Mouse (Mus musculus) ES-E14 (cell line): ENCODE results near the gene Rps6kc1. TPM values are rescaled to one million over a fixed set of nuclear protein-coding genes. Genes with fewer than 3 reads are reported as not detected.

Experiments
- DNase-seq: peaks from one replicate; pipeline ENCODE4 v3.0.0-alpha.2; 2013; ENCODE audit warnings: low read depth, low spot score
- H3K27ac ChIP-seq: 2 replicates; pipeline ENCODE4 v1.5.1; 2012; ENCODE audit warnings: low read depth, mild to moderate bottlenecking, low read length, moderate library complexity, mixed read lengths; ENCODE audit not compliant: poor library complexity, insufficient read depth, severe bottlenecking
- H3K36me3 ChIP-seq: 2 replicates; pipeline ENCODE4 v1.6.1; 2012; ENCODE audit warnings: mild to moderate bottlenecking, low read length, moderate library complexity, mixed read lengths; ENCODE audit not compliant: control insufficient read depth, poor library complexity, insufficient read depth, severe bottlenecking
- H3K4me1 ChIP-seq, 2 experiments: fragments of 150-350 bp in 1 of 2; sonication (generic) in 1 of 2; 2 replicates each; pipeline ENCODE4 v1.6.1; 2012; ENCODE audit warnings: low read length in 2 of 2, mild to moderate bottlenecking in 1 of 2, mixed read lengths in 1 of 2; ENCODE audit not compliant: control insufficient read depth in 2 of 2, insufficient read depth in 2 of 2, poor library complexity in 1 of 2
- H3K4me3 ChIP-seq, 2 experiments: fragments of 150-350 bp in 1 of 2; sonication (generic) in 1 of 2; 2 replicates each; pipeline ENCODE4 v1.5.1; 2012; ENCODE audit warnings: low read length in 2 of 2, low read depth in 1 of 2, mild to moderate bottlenecking in 1 of 2, mixed read lengths in 1 of 2; ENCODE audit not compliant: insufficient read depth in 1 of 2, poor library complexity in 1 of 2, severe bottlenecking in 1 of 2
- H3K9ac ChIP-seq: 2 replicates; pipeline ENCODE4 v1.6.1; 2012; ENCODE audit warnings: low read depth, mild to moderate bottlenecking, low read length, mixed read lengths; ENCODE audit not compliant: poor library complexity, insufficient read depth, severe bottlenecking
- H3K9me3 ChIP-seq: fragments of 150-350 bp; sonication (generic); 2 replicates; pipeline ENCODE4 v1.6.1; 2012; ENCODE audit warnings: low read depth, mild to moderate bottlenecking, low read length; ENCODE audit not compliant: control insufficient read depth, insufficient read depth
- CHD2 ChIP-seq: IDR thresholded peaks from 2 replicates; pipeline ENCODE4 v1.6.1; 2014; ENCODE audit warnings: mild to moderate bottlenecking, low read depth, low read length, inconsistent platforms
- HCFC1 ChIP-seq: IDR thresholded peaks from 2 replicates; pipeline ENCODE4 v1.6.1; 2012; ENCODE audit warnings: low read length, inconsistent platforms, borderline replicate concordance; ENCODE audit not compliant: insufficient read depth
- MAFK ChIP-seq: IDR thresholded peaks from 2 replicates; pipeline ENCODE4 v1.6.1; 2014; ENCODE audit warnings: mild to moderate bottlenecking, low read depth, low read length, inconsistent platforms; ENCODE audit not compliant: insufficient read depth
- ZC3H11A ChIP-seq: IDR thresholded peaks from 2 replicates; pipeline ENCODE4 v1.6.1; 2012; ENCODE audit warnings: low read depth, mild to moderate bottlenecking, inconsistent platforms, low read length, borderline replicate concordance
- ZNF384 ChIP-seq: IDR thresholded peaks from 2 replicates; pipeline ENCODE4 v1.6.1; 2012; ENCODE audit warnings: low read depth, low read length, inconsistent platforms
- in situ Hi-C, 2 experiments: fragments of 600-800 bp; cut with MboI; formaldehyde crosslinking; loops; one replicate each; pipeline ENCODE4 v1.15.1; 2025; ENCODE audit warnings: low sequenced_read_pairs in 2 of 2, inconsistent platforms in 1 of 2; ENCODE audit not compliant: unreplicated experiment in 2 of 2
- total RNA-seq: library from RNA; depleted of rRNA; stranded (reverse); fragments of 300-350 nt; gene quantifications from 2 replicates; pipeline ENCODE4 v1.2.3, GENCODE M21; 2012

The Rps6kc1 gene
- total RNA-seq, 1 experiment, result 19.3 TPM

DNA sequence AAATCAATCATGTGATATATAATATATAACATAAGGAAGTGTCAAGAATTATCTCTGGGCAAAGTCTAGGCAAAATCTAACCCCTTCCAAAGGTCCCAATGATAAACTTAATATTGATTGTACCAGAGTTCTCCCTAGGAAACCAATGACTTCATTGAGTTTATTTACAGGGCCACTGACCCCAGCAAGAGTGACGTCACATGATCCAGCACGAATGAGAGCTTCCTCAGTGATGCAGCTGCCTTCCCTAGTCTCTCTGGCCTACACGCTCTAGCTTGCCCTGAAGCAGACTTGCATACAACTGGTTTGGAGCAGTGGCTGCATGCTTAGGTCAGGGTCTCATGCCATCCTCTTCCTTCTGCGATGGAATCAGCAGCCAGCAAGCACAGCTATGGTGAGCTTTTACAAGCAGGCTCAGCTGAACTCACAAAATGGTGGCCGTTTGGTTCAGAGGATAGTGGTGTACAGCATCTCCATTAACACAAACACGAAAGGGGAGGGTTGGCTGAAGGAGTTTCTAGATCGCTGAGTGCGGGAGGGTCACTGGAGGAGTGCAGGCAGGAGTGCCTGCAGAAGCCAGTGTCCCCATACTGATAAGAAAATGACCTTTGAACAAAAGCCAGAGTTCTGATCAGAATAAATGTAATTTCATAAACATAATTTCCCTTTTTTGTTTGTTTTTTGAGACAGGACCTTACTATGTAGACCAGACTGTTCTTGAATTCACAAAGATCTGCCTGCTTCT, 8.3 kb upstream of the Rps6kc1 start:
- no peak overlapping the region for H3K27ac ChIP-seq
- peaks cover 2 to 8% of the 10 kb centered on the region in 2 experiments; a peak in 2 of 4 replicates for H3K4me1 ChIP-seq
- no peak for DNase-seq
- H3K4me3 ChIP-seq, result no peak overlapping the region
- in situ Hi-C loops, result no loop called here
- no peaks in the 10 kb centered on the region for H3K9me3 ChIP-seq
- H3K9ac ChIP-seq, result no peak overlapping the region
- no peaks in the 10 kb centered on the region for H3K36me3 ChIP-seq
- no peak for TF ChIP-seq CHD2
- TF ChIP-seq MAFK, result no peak
- TF ChIP-seq ZNF384, result no peak
- TF ChIP-seq ZC3H11A, result no peak
- no peak for TF ChIP-seq HCFC1

DNA sequence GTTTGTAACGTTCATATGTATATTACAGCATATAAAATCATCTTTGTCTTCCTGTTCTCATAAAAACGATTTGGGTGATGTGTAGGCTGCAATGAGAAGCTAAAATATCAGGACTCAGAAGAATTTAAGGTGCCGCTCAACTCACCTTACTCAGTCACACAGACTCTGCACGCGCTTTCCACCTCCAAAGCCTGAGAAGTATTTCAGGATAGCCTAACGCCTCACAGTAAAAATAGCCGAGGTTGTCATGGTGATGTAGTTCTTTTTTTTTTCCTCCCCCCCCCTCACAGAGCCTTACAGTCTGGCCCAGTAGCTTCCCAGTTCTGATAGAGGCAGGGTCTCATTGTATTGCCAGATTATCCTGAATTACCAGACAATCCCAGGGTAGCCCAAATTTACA, 7.4 kb upstream of the Rps6kc1 start:
- H3K4me3 ChIP-seq, result no peak overlapping the region
- in situ Hi-C loops, result no loop called here
- peaks cover 2 to 8% of the 10 kb centered on the region in 2 experiments; a peak in 2 of 4 replicates for H3K4me1 ChIP-seq
- TF ChIP-seq MAFK (no peak), ZC3H11A (no peak), HCFC1 (no peak), ZNF384 (peak; percentile 37; the same call in 1 of the 2 replicates), CHD2 (no peak)
- no peak overlapping the region for H3K27ac ChIP-seq
- no peaks in the 10 kb centered on the region for H3K9me3 ChIP-seq
- no peak overlapping the region for H3K9ac ChIP-seq
- no peaks in the 10 kb centered on the region for H3K36me3 ChIP-seq
- DNase-seq, result no peak

DNA sequence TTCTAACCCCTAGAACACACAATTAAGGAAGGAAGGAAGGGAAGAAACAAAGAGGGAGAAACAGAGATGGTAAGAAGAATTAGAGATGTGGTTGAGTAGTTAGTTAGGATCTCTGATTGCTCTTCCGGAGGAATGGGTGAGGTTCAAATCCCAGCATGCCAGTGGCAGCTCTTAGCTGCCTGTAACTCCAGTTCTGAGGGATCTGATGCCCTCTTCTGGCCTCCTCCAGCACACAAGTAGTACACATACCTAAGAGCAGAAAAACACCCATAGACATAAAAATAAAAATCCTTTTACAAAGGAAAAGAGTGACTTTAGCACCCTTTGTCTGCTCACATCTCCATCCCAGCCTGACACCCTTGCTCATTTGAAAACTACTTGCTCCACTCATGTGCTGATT, 1.1 kb upstream of the Rps6kc1 start:
- no peaks in the 10 kb centered on the region for H3K36me3 ChIP-seq
- in situ Hi-C loops, result no loop called here
- H3K4me3 ChIP-seq, result 0 out of 4 replicates have a peak overlapping the region, but pooled peaks of 1 of the 2 experiments have one; percentile 9
- peaks cover 0 to 4% of the 10 kb centered on the region in 2 experiments; a peak in 2 of 4 replicates for H3K4me1 ChIP-seq
- no peak for TF ChIP-seq HCFC1
- no peak for TF ChIP-seq ZNF384
- no peak for TF ChIP-seq CHD2
- TF ChIP-seq ZC3H11A, result no peak
- no peak for TF ChIP-seq MAFK
- H3K27ac ChIP-seq, result no peak overlapping the region
- no peaks in the 10 kb centered on the region for H3K9me3 ChIP-seq
- DNase-seq, result no peak
- H3K9ac ChIP-seq, result no peak overlapping the region

DNA sequence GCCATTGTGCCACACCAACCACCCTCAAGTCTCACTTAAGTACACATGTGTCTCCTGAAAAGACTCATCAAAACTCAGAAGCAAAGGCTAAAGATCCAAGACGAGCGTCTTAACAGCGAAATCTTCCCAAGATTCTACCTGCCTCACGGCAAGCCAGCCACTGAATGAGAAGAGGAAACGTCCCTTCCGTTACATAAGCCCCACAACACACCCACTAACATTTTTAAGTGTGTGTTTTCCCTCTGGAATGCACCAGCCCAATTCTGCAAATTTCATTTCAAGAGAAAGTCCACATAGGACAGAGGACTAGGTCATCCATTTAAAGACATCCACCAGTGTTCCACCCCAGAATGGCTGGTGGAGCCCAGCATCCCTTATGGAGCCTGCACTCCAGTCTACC, 734 bp downstream of the Rps6kc1 start:
- Histone ChIP-seq H3K9me3 (no peaks in the 10 kb centered on the region), H3K4me3 (peak overlapping the region; percentile 78 to 85), H3K36me3 (no peaks in the 10 kb centered on the region), H3K4me1 (peaks cover 0 to 4% of the 10 kb centered on the region in 2 experiments; a peak in 2 of 4 replicates), H3K27ac (no peak overlapping the region), H3K9ac (peak overlapping the region; percentile 75)
- in situ Hi-C loops, result no loop called here
- TF ChIP-seq HCFC1, result no peak
- no peak for TF ChIP-seq CHD2
- no peak for TF ChIP-seq ZNF384
- no peak for TF ChIP-seq ZC3H11A
- TF ChIP-seq MAFK, result no peak
- DNase-seq, result no peak

DNA sequence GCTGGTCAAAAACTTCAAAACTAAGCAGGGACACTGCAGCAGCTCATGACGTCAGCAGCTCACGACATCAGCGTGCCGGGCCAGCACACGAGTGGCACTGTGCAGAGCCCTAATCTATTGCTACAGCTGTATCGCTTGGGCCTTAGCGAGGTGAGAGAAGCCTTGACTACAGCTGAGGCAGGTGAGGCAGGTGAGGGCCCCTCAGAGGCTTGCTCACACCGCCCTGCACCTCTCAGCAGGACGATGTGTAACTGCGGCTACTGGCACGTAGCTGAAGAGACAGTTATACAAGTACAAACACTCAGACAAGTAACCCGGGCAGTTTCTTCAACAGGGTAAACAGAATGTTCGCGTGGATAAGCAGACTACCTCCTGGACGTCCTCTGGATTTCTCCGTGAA, 6.9 kb downstream of the Rps6kc1 start:
- Histone ChIP-seq H3K9ac (no peak overlapping the region), H3K27ac (no peak overlapping the region), H3K4me3 (no peak overlapping the region), H3K4me1 (no peaks in the 10 kb centered on the region; a peak in 1 of 4 replicates), H3K9me3 (no peaks in the 10 kb centered on the region), H3K36me3 (no peaks in the 10 kb centered on the region; the same call in 1 of the 2 replicates)
- in situ Hi-C loops, result no loop called here
- no peak for TF ChIP-seq CHD2
- TF ChIP-seq HCFC1, result no peak
- TF ChIP-seq MAFK, result no peak
- TF ChIP-seq ZNF384, result no peak
- no peak for DNase-seq
